Mouse (Mus musculus) ES-Bruce4 (cell line): ENCODE results near the gene Nek1.
"Not testable (repeated sequence)": the region's sequence is repeated elsewhere in the genome, so short reads cannot be mapped to it uniquely, and the experiment has no call there.

Experiments
- CTCF ChIP-seq: IDR thresholded peaks from one replicate; pipeline ENCODE4 v1.8.1; 2011; ENCODE audit warnings: low read depth, low read length
- EP300 ChIP-seq: IDR thresholded peaks from 2 replicates; pipeline ENCODE4 v1.6.1; 2011; ENCODE audit warnings: low read depth, low read length; ENCODE audit not compliant: insufficient read depth
- POLR2A ChIP-seq: IDR thresholded peaks from one replicate; pipeline ENCODE4 v1.8.1; 2011; ENCODE audit warnings: low read length; ENCODE audit not compliant: insufficient read depth

DNA sequence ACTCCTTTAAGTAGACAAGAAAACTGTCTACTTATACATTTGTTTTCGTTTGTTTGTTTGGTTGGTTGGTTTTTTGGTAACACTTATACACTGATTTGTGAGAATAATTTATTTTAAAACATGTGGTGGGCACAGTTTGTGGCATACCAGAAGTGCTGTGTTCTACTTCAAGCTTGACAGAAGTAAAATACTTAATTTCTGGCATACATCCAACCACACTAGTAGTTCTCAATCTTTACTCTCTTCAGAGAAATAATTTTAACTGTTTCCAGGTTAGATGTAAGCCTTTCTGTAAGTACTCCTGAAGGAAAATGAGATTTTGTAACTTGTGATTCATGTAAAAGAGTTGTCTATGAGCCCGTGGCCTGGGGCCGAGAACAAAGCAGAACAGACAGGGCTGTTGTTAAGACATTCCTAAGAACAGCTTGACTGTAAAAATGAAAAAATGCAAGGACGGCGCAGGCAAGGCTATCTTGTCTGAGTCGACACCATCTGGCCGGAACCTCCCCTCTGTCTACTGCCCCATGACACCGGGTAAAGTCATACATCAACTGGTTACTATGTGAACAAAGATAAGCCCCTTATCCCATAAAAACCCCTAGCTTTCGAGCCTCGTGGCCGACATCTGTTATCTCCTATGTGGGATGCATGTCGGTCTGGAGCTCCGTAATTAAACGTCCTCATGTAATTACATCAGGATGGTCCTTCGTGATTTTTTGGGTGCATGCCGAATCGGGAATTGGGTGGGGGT lies 8.6 kb upstream of the Nek1 start:
- TF ChIP-seq POLR2A, CTCF, EP300: not testable (repeated sequence)
